Mouse (Mus musculus): ENCODE results near the gene Olfr832.
"Not testable (repeated sequence)": the region's sequence is repeated elsewhere in the genome, so short reads cannot be mapped to it uniquely, and the experiment has no call there.

The Olfr832 gene

GRCm38 (mm10) chr9:18936822-18937221, at the start of gene Olfr832:
Gene Olfr832 (plus strand): TSS chr9:18937122.
- DNase-seq (ENCODE audit: low read depth): not testable (repeated sequence)

GRCm38 (mm10) chr9:18907699-18908098, 29.2 kb upstream of the Olfr832 start:
- not testable (repeated sequence) for DNase-seq (ENCODE audit: low read depth)

DNA sequence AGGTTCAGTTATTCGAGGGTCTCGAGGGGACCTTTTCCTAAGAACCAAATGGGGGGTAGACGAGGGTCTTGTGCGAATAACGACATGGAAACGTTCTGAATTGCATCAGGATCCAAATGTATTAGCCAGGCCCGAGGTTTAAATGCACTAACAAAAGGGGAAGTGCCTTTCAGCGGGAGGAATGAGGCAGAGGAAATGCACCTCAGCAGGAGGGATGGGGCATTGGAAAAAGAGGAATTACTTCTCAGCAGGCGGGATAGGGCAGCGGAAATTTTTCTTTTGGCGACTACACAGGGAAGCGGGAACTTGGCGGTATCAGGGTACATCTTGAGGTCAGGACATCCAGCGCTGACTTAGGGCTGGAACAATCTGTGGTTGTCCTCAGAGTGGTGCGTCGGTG, 9.0 kb upstream of the Olfr832 start:
- not testable (repeated sequence) for DNase-seq (ENCODE audit: low read depth)

DNA sequence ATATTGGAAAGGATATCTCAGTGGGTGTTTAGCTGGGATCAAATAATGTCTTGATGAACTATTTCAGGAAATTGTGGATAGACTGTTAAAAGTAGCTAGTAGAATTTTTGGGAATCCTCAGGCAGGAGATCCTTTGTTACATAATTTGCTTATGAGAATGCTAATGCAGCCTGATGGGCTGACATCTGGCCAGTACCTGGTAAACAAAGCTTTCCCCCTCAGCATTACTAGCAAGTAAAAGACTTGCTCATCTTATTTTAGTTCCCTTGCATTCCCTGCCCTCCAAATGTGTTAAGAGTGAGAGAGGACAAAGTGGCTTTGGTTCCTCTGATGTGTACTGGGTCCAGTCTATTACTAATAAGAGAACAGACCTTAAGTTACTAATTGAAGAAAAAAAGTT, 25.1 kb downstream of the Olfr832 start:
- no peak for DNase-seq (ENCODE audit: low read depth)

GRCm38 (mm10) chr9:18987690-18988089, 50.8 kb downstream of the Olfr832 start, which contains the start of gene Olfr834:
Gene Olfr834 (plus strand): TSS chr9:18987990.
- DNase-seq (ENCODE audit: low read depth): no peak

Measured in 416B (cell line).